Mouse (Mus musculus): Measurements from ENCODE around the gene Nrd1. TPM values are rescaled to one million over a fixed set of nuclear protein-coding genes. Genes with fewer than 3 reads are reported as not detected.

The Nrd1 gene
- polyA plus RNA-seq (2012; rRNA removed; ENCODE audit: low replicate concordance): 41.9 and 45.2 TPM in 2 replicates

GRCm38 (mm10) chr4:108999999-109000950 is at the start of gene Nrd1:
TSS of gene Nrd1 (plus strand) at chr4:109000655.

Other genes with a start within 250 kb of the Nrd1 start
- 6.1 and 9.8 TPM in 2 replicates for gene Zfyve9, start 219.9 kb upstream of the Nrd1 start, polyA plus RNA-seq (2012; rRNA removed; ENCODE audit: low replicate concordance)
- 16.3 and 18.1 TPM in 2 replicates for gene Btf3l4, start 167.0 kb upstream of the Nrd1 start, polyA plus RNA-seq (2012; rRNA removed; ENCODE audit: low replicate concordance)
- gene Txndc12, start 166.1 kb upstream of the Nrd1 start, polyA plus RNA-seq (2012; rRNA removed; ENCODE audit: low replicate concordance): 28.2 and 28.7 TPM in 2 replicates
- 23.3 and 51.2 TPM in 2 replicates for gene Kti12, start 152.9 kb upstream of the Nrd1 start, polyA plus RNA-seq (2012; rRNA removed; ENCODE audit: low replicate concordance)
- 0.16 TPM in 1 of 2 replicates, not detected in the other for gene A730015C16Rik, start 152.0 kb upstream of the Nrd1 start, polyA plus RNA-seq (2012; rRNA removed; ENCODE audit: low replicate concordance)
- 0.56 and 2.6 TPM in 2 replicates for gene Rab3b, start 121.6 kb upstream of the Nrd1 start, polyA plus RNA-seq (2012; rRNA removed; ENCODE audit: low replicate concordance)
- 127 and 169 TPM in 2 replicates for gene Osbpl9, start 201.6 kb downstream of the Nrd1 start, polyA plus RNA-seq (2012; rRNA removed; ENCODE audit: low replicate concordance)
- 0.13 TPM in 1 of 2 replicates, not detected in the other for gene Calr4, start 233.8 kb downstream of the Nrd1 start, polyA plus RNA-seq (2012; rRNA removed; ENCODE audit: low replicate concordance)